Mouse (Mus musculus) right cerebral cortex, postnatal 25 days (tissue): Measurements from ENCODE around the gene Stat2.
A peak's percentile ranks its signal among the peaks of the same experiment; 100 is the strongest.
"Not testable (repeated sequence)": the region's sequence is repeated elsewhere in the genome, so short reads cannot be mapped to it uniquely, and the experiment has no call there.

ENCODE experiments used
- DNase-seq: peaks from one replicate; pipeline ENCODE4 v3.0.0; 2022

Gene Stat2

DNA sequence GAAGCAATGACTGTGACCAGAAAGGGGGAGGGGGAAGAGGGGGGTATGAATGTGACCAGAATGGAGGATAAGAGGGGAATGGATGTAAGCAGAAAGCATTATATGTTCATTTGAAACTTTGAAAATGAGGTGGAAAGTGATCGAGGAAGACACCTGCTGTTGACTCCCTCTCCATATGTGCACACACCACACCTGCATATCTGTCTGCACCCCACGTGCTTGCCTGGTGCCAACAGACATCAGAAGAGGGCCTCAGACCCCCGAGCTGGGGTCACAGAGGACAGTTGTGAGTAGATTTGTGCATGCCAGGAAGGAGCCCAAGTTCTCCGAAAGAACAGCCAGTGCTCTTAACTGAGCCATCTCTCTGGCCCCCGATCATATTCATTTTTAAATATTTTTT lies 10.4 kb upstream of the Stat2 start:
- DNase-seq = no peak

DNA sequence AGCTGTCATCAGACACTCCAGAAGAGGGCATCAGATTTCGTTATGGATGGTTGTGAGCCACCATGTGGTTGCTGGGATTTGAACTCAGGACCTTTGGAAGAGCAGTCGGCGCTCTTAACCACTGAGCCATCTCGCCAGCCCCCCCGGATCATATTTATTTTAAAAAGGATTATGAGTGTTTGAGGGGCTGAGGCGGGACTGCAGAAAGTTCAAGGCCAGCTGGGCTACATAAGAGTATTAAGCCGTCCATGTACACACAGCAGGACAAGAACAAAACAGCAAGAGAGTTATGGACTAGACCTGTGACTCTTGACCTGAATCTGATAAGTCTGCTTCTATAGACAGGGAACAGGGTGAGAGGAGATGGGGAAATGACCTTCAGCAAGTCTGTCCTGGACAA lies 10.0 kb upstream of the Stat2 start:
- not testable (repeated sequence) for DNase-seq

GRCm38 (mm10) chr10:128262300-128262699 lies 8.1 kb upstream of the Stat2 start:
- no peak for DNase-seq

DNA sequence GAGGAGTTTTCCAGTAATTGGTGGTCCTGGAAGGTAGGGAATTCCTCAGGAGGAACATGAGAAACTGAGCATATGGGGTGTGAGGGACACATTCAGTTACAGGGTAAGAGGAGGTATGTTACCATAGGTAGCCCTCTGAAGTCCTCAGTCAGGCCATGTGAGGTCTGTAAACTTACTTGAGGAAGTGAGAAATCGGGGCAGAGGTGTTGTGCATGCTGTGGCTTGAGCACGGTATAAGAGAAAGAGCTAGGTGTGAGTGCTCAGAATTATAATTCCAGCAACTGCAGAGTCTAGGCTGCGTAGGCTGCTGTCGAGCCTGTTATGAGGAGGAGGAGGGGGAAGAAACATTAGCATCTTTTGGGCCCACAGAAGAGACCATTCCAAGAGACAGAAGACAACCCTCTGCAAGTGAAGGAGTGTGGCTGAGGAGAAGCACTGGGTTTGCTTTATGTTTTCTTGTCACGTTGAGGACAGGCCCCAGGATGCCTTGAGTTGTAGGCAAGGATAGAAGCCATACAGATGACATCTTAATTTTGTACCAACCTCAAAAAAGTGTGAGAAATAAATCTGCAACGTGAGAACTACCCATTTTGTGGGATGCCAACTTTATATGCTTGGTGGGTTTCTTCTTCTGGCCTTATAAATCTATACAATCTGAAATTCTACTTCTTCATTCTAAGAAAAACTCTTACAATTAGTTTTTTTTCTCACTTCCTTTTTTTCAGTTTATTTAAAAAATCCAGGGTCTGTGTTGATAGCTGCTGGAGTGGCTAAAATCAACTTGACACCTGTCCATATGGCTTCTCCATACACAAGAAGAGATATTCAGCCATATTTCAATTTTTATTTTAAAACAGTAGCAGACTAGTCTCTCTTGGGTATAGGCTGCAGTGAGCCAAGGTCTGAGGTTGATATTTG lies 6.7 kb upstream of the Stat2 start:
- DNase-seq = no peak

DNA sequence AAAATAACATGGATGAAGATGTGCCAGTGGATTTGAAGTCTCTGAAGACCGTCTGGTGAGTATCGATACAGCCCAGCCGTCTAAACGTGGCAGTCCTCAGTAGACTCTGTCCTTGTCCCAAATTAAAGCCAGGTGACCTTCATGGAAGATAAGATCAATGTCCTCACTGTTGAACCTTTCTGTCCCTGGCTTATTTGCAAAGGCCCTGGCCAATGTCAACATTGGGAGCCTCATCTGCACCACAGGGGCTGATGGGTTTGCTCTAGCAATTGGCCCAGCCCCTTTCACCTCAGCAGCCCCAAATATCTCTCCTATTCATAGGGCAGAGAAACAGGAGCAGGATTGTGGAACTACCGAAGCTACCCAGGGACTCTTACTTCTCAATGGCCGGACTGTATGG lies 2.0 kb upstream of the Stat2 start, which contains the start of gene Apof:
Apof (plus strand) TSS at position 301 of the 400 bp plus-strand sequence.
- DNase-seq = no peak

DNA sequence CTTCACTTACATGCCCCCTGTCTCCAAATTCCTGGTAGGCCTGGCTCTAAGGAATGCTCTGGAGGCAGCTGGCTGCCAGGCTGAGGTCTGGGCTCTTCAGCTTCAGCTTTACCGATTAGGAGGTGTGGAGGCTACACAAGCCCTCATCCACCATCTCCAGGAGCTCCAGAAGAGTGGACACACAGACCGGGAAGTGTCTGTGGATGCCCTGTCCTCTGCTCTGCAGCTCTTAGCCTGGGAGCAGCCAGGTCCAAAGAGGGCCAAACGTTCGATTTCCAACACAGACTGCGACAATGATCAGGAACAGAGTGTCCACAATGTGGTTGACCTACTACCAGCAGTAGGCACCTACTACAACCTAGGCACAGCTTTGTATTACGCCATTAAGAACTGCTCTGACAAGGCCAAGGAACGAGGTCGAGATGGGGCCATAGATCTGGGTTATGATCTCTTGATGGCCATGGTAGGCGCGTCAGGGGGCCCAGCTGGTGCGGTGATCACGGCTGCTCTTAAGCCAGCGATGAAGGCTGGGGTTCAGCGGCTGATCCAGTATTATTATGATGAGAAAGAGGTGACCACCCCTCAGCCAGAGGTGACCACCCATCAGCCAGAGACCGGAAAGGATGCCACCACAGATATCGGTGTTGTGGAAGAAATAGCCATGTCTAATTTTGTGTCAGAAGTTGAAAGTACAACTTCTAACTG lies 1.0 kb upstream of the Stat2 start:
- DNase-seq = no peak

DNA sequence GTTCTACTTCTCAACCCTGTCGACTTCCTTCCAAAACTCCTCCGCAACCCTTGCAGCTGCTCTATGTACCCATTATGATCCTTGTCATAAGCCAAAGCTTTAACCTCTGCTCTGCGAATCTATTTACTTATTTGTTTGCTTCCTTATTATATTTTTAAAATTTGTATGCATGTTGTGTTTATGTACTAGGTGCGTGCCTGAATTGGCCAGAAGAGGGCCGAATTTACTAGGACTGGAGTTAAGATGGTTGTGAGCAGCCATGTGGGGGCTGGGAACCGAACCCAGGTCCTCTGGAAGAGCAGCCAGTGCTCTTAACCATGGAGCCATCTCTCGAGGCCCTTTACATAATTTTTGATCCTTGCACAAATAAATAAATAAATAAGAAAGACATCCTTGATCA lies 507 bp downstream of the Stat2 start:
- no peak for DNase-seq

GRCm38 (mm10) chr10:128271883-128272282 lies 1.5 kb downstream of the Stat2 start:
- DNase-seq = no peak

DNA sequence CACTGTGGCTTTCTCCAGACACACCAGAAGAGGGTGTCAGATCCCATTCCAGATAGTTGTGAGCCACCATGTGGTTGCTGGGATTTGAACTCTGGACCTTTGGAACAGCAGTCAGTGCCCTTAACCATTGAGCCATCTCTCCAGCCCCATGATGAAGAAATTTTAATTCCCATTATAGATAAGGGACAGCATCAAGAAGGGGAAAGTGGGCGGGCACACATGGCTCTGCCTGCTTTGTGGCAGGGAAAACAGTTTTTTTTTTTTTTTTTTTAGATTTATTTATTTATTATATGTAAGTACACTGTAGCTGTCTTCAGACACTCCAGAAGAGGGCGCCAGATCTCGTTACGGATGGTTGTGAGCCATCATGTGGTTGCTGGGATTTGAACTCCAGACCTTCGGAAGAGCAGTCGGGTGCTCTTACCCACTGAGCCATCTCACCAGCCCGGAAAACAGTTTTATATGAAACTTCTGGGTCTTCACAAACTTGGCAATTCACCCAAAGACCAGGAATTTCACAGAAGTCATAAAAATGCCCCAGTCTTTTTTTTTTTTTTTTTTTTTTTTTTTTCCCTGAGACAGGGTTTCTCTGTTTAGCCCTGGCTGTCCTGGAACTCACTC lies 2.6 kb downstream of the Stat2 start:
- DNase-seq = not testable (repeated sequence)

DNA sequence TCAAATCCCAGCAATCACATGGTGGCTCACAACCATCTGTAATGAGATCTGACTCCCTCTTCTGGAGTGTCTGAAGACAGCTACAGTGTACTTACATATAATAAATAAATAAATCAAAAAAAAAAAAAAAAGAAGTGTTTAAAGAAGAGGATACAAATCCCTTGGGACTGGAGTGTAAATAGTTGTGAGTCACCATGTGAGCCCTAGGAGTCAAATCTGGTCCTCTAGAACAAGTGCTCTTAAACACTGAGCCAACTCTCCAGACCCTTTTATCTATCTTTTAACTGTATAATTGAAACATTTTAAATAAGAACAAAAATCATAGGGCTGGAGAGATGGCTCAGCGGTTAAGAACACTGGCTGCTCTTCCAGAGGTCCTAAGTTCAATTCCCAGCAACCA lies 5.0 kb downstream of the Stat2 start:
- not testable (repeated sequence) for DNase-seq

DNA sequence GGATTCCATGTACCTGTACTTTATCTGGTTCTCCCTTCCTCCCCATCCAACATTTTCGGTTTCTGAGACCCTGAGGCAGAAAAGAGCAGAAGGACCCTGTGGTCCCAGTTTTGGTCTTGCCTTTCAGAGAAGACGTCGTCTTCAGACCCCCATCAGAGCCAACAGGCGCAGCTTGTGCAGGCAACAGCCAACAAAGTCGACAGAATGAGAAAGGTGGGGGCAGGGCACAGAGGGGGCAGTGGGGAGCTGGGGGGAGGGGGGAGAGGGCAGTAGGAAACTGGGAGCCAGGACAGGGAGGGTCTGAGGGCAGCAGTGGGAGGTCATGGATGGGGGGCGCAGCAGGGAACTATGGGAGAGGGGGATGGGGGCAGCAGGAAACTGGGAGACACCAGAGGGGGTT lies 7.8 kb downstream of the Stat2 start:
- DNase-seq = no peak

DNA sequence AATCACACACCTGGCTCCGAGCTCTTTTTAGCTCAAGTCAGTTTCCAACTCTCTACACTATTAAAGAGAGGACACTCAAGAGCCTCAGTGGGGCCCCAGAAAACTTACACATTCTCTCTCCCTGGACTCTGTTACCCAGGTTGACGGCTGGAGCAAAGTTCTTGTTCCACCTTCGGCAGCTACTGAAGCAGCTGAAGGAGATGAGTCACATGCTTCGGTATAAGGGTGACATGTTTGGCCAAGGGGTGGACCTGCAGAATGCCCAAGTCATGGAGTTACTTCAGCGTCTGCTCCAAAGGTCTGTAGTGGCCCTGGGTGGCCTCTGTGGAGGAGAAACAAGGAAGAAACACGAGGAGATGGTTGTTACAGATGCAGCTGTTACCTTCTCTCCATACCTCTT lies 10.6 kb downstream of the Stat2 start:
- DNase-seq = no peak

- no peak for DNase-seq
Measured at GRCm38 (mm10) chr10:128281682-128282081, 11.3 kb downstream of the Stat2 start.

DNA sequence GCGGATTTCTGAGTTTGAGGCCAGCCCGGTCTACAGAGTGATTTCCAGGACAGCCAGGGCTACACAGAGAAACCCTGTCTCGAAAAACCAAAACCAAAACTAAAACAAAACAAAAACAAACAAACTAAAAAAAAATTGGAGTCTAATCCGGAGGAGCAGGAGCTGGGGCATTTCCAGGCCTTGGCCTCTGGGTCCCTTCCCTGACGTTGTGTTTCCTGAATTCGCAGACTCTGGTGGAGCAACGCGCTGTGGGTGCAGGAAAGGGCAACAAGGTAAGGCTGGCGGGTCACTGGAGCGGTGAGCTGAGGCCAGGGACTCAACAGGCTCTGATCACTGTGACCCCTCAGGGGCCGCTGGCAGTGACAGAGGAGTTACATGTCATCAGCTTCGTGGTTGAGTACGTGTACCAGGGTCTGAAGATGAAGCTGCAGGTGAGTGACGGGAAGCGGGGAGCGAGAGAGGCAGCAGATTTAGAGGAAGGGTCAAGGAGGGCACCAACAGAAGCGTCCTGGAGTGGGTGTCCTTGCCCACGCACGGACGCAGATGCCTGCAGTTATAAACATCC lies 12.6 kb downstream of the Stat2 start:
- no peak for DNase-seq

DNA sequence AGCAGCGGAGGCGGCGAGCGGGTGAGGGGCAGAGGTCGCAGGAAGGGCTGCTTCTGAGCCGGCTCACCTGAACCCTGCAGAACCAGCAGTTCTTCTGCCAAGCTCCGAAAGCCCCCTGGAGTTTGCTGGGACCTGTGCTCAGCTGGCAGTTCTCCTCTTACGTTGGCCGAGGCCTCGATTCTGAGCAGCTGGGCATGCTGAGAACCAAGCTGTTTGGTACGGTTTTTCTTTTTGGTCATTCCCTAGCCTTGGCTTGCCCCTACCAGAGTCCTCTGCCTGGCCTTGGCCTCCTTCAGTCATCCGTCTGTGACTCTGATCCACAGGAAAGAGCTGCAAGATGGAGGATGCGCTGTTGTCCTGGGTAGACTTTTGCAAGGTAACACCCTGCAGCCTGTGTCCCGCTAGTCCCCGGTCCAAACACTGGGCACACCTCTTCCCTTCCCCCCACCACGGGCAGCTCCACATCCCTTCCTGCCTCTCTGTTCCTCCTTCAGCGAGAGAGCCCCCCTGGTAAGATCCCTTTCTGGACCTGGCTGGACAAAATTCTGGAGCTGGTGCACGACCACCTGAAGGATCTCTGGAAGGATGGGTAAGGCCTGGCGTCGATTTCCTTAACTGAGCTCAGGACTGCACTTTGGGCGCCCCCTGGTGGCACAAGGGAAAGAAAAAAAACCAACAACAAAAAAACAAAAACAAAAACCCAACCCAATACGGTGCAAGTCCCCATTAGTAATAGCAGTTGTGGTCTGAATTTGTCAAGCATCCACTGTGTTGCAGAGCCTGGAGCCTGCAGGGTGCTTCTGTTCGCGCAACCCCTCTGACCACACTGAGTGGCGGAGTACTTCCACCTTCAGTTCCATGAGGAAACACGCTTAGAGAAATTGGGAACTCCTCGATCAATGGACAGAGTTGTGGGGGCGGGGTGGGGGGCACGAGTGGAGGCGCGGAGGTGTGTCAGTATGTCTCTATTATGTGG lies 13.5 kb downstream of the Stat2 start:
- DNase-seq = peak; percentile 33

- DNase-seq = not testable (repeated sequence)
Measured at GRCm38 (mm10) chr10:128290594-128290993, 20.2 kb downstream of the Stat2 start.

DNA sequence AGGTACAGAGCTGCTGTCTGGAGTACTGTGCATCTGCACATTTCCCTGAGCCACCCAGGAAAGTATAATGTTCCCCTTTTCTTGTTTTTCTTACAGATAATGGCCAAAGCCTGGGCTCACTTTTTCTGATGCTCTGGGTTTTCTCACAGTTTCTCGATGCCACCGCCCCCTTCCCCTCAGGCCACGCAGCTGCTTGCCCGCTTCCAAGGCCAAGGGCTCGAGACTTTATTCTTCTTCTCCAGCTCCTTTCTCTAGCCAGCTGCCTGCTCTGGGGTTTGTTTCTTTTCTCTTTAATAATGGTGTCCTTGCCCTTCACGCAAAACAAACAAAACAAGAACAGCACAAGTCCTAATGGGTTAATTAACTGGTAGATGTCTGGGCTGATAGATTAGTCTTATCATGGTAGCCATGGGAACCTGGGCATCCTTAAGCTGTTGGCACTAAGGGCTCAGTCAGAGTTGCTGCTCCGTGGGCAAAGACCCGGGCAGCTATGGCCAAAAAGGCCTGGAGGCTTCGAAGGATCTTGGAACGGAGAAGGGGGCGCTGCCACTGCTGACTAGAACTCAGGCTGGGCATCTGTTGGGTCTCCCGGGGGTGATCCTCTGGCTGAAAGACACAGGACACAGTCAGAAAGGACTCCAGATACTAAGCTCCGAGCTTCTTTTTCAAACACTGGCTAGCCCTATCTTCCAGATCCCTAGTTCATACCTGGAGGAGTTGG lies 26.2 kb downstream of the Stat2 start:
- DNase-seq = no peak

DNA sequence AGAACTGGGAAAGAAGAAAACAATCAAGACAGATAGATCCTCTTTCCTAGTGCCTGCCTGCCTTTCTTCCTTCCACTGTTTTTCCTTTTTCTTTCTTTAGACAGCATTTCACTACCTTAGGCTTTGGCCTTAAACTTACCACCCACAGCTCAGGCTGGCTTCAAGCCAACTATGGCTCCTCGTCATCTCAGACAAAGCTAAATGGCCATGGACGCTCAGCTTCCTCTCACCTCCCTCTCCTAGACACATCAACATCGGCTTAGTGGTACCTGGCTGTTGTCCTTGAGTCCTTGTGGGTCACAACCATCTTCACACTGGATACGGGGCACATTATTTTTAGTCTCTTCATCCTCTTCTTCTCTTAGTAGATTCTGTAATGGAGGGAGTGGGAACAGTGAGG lies 26.9 kb downstream of the Stat2 start:
- DNase-seq = no peak

GRCm38 (mm10) chr10:128297622-128298021 lies 27.3 kb downstream of the Stat2 start:
- DNase-seq = no peak

DNA sequence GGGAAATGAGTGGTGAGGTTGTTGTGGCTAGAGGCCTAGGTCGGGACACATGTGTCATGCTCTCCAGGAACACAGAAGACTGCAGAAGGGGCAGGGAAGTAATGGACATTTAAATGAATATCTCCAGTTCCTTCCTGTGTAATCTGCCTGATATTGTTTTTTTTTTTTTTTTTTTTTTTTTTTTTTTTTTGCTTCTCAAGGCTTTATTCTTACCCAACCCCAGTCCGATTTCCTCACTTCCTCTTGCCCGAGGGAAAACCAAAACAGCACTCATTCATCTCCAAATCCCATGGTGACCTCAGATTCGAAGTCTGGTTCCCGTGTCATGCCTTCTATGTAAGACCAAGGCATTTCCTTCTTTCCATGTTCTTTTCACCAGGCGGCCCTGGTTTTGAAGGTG lies 27.9 kb downstream of the Stat2 start:
- DNase-seq = no peak

GRCm38 (mm10) chr10:128298702-128299171 lies 28.4 kb downstream of the Stat2 start, which contains the start of gene Il23a:
TSS of gene Il23a (minus strand) at chr10:128298752.
- no peak for DNase-seq
